Mouse (Mus musculus) midbrain, embryonic 16.5 days (tissue): ENCODE data around the gene Cntnap5a. TPM values are rescaled to one million over a fixed set of nuclear protein-coding genes. Genes with fewer than 3 reads are reported as not detected.
A peak's percentile ranks its signal among the peaks of the same experiment; 100 is the strongest.

ENCODE experiments used
- ATAC-seq: fragments of 200-750 bp; cut with Nextera tagmentation; 2 replicates; pipeline ENCODE4 v1.8.0; 2017; ENCODE audit warnings: moderate TSS enrichment
- H3K27ac ChIP-seq: fragments of 300-500 bp; sonication (generic); 2 replicates; pipeline ENCODE4 v1.5.1; 2014; ENCODE audit warnings: mild to moderate bottlenecking, low read length, mixed read lengths
- H3K27me3 ChIP-seq: fragments of 300-500 bp; sonication (generic); 2 replicates; pipeline ENCODE4 v1.6.1; 2014; ENCODE audit warnings: low read depth, low read length, mixed read lengths; ENCODE audit not compliant: control insufficient read depth, insufficient read depth
- H3K36me3 ChIP-seq: fragments of 300-500 bp; sonication (generic); 2 replicates; pipeline ENCODE4 v1.6.1; 2014; ENCODE audit warnings: mild to moderate bottlenecking, low read length, moderate library complexity, mixed read lengths; ENCODE audit not compliant: control insufficient read depth, insufficient read depth
- H3K4me1 ChIP-seq: fragments of 300-500 bp; sonication (generic); 2 replicates; pipeline ENCODE4 v1.6.1; 2014; ENCODE audit warnings: mild to moderate bottlenecking, low read length, mixed read lengths; ENCODE audit not compliant: control insufficient read depth, insufficient read depth
- H3K4me2 ChIP-seq: fragments of 300-500 bp; sonication (generic); 2 replicates; pipeline ENCODE4 v1.6.1; 2014; ENCODE audit warnings: mild to moderate bottlenecking, low read length, mixed read lengths
- H3K4me3 ChIP-seq: fragments of 300-500 bp; sonication (generic); 2 replicates; pipeline ENCODE4 v1.5.1; 2014; ENCODE audit warnings: low read depth, mild to moderate bottlenecking, low read length, moderate library complexity, mixed read lengths
- H3K9ac ChIP-seq: fragments of 300-500 bp; sonication (generic); 2 replicates; pipeline ENCODE4 v1.6.1; 2014; ENCODE audit warnings: low read depth, low read length, mixed read lengths
- H3K9me3 ChIP-seq: fragments of 300-500 bp; sonication (generic); replicated peaks from 2 replicates; pipeline ENCODE4 v1.6.1; 2014; ENCODE audit warnings: mild to moderate bottlenecking, low read length, mixed read lengths; ENCODE audit not compliant: control insufficient read depth, poor library complexity, severe bottlenecking
- WGBS: fragments of 180-500 bp; shearing (Covaris S2); extraction: QIAGEN DNeasy Blood & Tissue Kit; methylation state at CpG from one replicate; pipeline ENCODE4 v1.1.7; 2014; 5-methylcytosine and 5-hydroxymethylcytosine counted together
- polyA plus RNA-seq: library from polyadenylated mRNA; unstranded; fragments of >200 nt; fragmentation: Nextera tagmentation; extraction: Ambion mirVana; gene quantifications from 2 replicates; pipeline ENCODE4 v1.2.1, GENCODE M21; 2015

The Cntnap5a gene
- polyA plus RNA-seq, 1 experiment from 2014 or later: 2.5 TPM

DNA sequence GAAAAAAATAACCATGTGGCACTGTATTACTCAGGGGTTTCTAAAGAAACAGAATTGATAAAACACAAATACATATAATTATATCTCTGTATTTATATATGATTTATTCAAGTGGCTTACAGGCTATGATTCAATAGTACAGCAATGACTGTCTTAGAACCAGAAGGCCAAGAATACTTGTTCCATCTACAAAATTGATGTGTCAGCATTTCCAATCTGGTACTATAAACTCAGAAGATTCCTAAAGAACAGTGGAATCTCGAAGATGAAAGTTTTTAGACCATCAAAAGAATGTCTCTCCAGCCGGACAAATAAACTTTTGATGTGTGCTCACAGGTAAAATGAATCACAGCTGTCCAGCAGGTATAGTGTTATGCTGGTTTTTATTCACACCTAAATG is 331.2 kb downstream of the Cntnap5a start:
- no peaks in the 10 kb centered on the region for H3K27me3 ChIP-seq
- no peak overlapping the region for H3K9ac ChIP-seq
- H3K4me2 ChIP-seq: no peak overlapping the region
- no peak for ATAC-seq
- no peak overlapping the region for H3K27ac ChIP-seq
- no peak overlapping the region for H3K4me3 ChIP-seq
- H3K4me1 ChIP-seq: no peaks in the 10 kb centered on the region
- H3K9me3 ChIP-seq: no peaks in the 10 kb centered on the region
- 76% methylated on average over 2 of the region's 2 CpGs for WGBS
- no peaks in the 10 kb centered on the region for H3K36me3 ChIP-seq

DNA sequence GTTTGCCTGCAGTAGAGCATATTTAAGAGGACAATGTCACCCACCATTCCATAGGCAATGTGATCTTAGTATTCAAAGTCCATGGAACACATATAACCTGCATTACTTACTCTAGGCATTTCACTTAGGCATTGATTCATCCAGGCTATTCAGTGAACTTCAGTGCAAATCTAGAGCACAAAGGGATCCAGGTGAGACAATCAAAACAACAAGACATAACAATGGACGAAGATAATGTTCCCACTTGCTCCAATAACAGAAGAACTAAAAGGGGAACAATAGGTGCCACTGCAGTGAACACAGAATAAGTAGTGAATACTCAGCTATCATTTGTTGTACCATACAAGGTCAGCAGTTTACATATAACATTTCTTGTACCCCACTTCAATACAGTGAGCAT is 345.1 kb downstream of the Cntnap5a start:
- Histone ChIP-seq H3K27ac (no peak overlapping the region), H3K9me3 (no peaks in the 10 kb centered on the region), H3K4me1 (no peaks in the 10 kb centered on the region), H3K4me3 (no peak overlapping the region), H3K9ac (no peak overlapping the region), H3K4me2 (no peak overlapping the region), H3K36me3 (no peaks in the 10 kb centered on the region), H3K27me3 (no peaks in the 10 kb centered on the region)
- 91% methylated on average over 1 of the region's 1 CpGs for WGBS
- no peak for ATAC-seq

DNA sequence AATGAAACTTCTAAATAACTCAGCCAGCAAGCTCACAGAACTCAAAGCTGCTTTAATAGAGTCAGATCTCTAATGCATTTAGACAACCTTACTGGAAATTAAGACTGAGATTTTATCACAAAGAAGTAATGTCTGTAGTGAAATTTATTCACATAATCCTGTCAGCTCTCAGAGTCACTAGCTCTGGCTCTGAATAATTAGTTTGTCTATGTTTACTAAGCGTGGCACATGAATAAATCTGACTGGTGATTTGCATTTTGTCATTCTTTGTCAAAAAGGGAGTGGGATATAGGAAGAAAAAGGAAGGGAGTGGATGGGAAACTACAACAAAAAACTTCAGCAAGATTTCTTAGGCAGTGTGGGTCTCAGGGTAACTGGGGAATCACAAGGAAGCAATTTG is 351.3 kb downstream of the Cntnap5a start:
- no peaks in the 10 kb centered on the region for H3K27me3 ChIP-seq
- H3K9ac ChIP-seq: no peak overlapping the region
- H3K27ac ChIP-seq: no peak overlapping the region
- no peak overlapping the region for H3K4me2 ChIP-seq
- 9% methylated on average over 1 of the region's 1 CpGs for WGBS
- H3K36me3 ChIP-seq: no peaks in the 10 kb centered on the region
- peak; percentile 66 for ATAC-seq
- peaks cover 9% of the 10 kb centered on the region; the same call in 1 of the 2 replicates for H3K4me1 ChIP-seq
- H3K4me3 ChIP-seq: no peak overlapping the region
- H3K9me3 ChIP-seq: no peaks in the 10 kb centered on the region

DNA sequence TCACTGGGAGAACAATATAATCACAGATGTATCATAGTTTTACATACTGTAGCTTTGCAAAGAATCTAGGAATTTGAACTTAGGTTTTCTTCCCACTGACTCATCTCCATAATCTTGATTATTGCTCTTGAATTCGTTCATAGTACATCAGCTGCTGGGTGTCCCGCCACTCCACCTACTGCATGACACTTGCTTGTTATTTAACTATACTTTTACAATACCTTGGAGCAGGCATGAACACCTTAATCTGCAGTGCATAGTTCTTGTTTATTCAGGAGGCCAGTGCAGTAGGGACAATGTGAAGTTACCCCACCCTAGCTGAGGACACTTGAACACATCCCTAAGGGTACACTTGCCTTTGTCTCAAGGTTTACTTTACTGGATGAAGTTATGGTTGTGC is 352.3 kb downstream of the Cntnap5a start:
- Histone ChIP-seq H3K4me1 (peaks cover 9% of the 10 kb centered on the region; the same call in 1 of the 2 replicates), H3K4me2 (no peak overlapping the region), H3K36me3 (no peaks in the 10 kb centered on the region), H3K27ac (no peak overlapping the region), H3K9me3 (no peaks in the 10 kb centered on the region), H3K9ac (no peak overlapping the region), H3K27me3 (no peaks in the 10 kb centered on the region), H3K4me3 (no peak overlapping the region)
- ATAC-seq: no peak
- WGBS: 76% methylated on average over 2 of the region's 2 CpGs

DNA sequence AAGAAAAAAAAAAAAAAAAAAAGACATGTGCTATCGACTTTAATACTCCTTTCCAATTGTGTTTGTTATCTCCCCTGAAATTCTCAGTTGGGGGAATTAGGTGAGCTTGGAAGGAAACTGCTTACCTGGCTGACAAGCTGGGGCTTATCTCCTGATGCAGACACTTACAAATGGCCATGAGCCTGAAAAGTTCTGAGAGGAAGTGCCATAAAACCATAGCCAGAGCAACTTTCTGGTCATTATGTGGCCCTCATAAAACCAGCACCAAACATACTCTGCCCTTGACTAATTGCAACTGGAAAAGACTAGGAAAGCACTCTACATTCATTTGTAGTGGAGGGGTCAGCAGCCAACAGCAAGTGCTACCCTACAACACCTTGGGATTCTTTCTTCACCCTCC is 359.5 kb downstream of the Cntnap5a start:
- no peak for ATAC-seq
- Histone ChIP-seq H3K9me3 (no peaks in the 10 kb centered on the region), H3K36me3 (no peaks in the 10 kb centered on the region), H3K4me1 (no peaks in the 10 kb centered on the region), H3K27ac (no peak overlapping the region), H3K9ac (no peak overlapping the region), H3K4me3 (no peak overlapping the region), H3K27me3 (no peaks in the 10 kb centered on the region), H3K4me2 (no peak overlapping the region)
- WGBS: 50% methylated on average over 1 of the region's 1 CpGs

DNA sequence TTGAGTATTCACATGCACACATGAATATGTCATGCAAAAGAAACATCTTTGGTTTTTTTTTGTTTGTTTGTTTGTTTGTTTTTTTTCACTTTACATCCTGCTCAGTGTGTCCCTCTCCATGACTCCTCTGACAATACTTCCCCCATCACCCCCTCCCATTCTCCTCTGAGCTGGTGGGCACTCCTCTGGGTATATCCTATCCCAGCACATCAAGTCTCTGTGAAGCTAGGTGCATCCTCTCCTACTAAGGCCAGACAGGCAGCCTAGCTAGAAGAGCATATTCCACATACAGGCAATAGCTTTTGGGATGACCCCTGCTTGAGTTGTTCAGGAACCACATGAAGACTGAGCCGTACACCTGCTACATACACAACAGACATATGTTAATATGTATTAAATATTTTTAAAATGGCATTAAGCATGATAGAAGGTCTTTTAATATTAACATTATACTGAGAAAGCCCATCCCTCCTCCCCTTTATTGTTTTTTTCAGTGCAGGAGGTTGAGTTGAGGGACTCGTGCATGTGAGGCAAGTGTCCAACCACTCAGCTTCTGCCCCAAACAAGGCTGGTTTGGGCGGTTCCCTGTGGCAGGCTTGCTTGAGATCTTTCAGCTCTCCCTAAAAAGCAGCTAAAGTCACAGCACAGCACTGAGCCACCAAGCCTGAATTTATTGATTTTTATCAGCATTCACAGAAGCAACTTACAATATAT is 422.6 kb downstream of the Cntnap5a start:
- Histone ChIP-seq H3K36me3 (no peaks in the 10 kb centered on the region), H3K4me3 (no peak overlapping the region), H3K9me3 (no peaks in the 10 kb centered on the region), H3K4me2 (no peak overlapping the region), H3K27ac (no peak overlapping the region), H3K27me3 (no peaks in the 10 kb centered on the region), H3K9ac (no peak overlapping the region), H3K4me1 (no peaks in the 10 kb centered on the region)
- 78% methylated on average over 3 of the region's 3 CpGs for WGBS
- no peak; the same call in 1 of the 2 replicates for ATAC-seq

DNA sequence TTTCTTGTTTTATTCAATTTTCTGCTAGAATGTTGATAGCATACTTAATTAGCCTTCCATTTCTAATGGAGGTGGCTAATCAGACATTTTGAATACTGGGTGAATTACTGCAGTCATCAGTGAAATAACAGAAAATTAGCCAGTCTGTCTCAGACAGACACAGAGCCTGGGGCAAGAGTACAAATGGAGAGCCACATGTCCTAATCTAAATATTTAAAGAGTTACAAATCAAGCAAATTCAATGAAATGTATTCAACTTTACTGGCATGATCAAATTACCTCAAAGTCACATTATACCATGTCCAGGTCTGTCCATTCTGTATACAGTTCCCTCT is 423.1 kb downstream of the Cntnap5a start:
- Histone ChIP-seq H3K36me3 (no peaks in the 10 kb centered on the region), H3K27ac (no peak overlapping the region), H3K4me2 (no peak overlapping the region), H3K27me3 (no peaks in the 10 kb centered on the region), H3K9me3 (no peaks in the 10 kb centered on the region), H3K9ac (no peak overlapping the region), H3K4me1 (no peaks in the 10 kb centered on the region), H3K4me3 (no peak overlapping the region)
- no peak for ATAC-seq

DNA sequence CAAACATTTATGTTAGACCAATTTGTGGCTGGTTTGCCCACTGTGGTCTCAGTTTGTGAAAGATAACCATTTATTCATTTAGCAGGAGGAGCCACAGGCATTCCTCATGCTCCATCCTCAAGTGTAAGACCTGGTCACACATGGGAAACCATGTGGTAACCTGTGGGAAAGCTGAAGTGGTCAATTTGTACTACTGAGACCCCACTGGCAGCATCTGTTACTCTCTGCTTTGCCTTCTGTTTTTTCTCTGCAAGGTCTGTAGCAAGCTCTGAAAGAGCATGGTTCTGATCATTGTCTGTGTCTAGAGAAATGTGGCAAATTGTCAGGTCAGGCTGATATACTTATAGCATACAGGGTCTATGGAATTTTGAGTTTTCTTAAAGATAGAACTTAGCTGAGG is 423.8 kb downstream of the Cntnap5a start:
- no peak overlapping the region for H3K4me3 ChIP-seq
- no peaks in the 10 kb centered on the region for H3K4me1 ChIP-seq

DNA sequence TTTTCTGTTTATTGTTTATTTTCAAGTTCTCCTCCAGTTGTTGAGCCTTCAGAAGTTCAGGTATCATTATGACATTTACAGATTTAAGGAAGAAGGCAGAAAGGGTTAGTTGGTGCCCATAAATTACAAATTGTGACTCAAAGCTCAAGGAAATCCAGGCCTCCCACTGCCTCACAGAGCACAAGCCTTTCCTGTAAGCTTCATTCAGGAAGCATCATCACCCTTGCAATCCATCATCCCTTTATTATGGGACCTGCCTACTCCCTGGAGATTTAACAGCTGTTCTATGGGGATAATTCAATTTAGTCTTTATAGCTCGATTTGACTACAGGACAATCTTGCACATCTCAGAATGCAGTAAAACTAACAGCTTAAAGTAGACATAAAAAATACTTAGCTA is 441.2 kb downstream of the Cntnap5a start:
- no peaks in the 10 kb centered on the region for H3K27me3 ChIP-seq
- no peak for ATAC-seq
- H3K4me2 ChIP-seq: no peak overlapping the region
- no peak overlapping the region for H3K27ac ChIP-seq
- 56% methylated on average over 1 of the region's 1 CpGs for WGBS
- no peak overlapping the region for H3K4me3 ChIP-seq
- no peaks in the 10 kb centered on the region for H3K9me3 ChIP-seq
- no peaks in the 10 kb centered on the region for H3K4me1 ChIP-seq
- no peak overlapping the region for H3K9ac ChIP-seq
- no peaks in the 10 kb centered on the region for H3K36me3 ChIP-seq

More for the DNA sequence above, 423.8 kb downstream of the Cntnap5a start:
- H3K9ac ChIP-seq: no peak overlapping the region
- no peaks in the 10 kb centered on the region for H3K27me3 ChIP-seq
- no peaks in the 10 kb centered on the region for H3K9me3 ChIP-seq
- ATAC-seq: no peak
- no peak overlapping the region for H3K27ac ChIP-seq
- no peak overlapping the region for H3K4me2 ChIP-seq
- H3K36me3 ChIP-seq: no peaks in the 10 kb centered on the region
